In the genomic region with DNA sequence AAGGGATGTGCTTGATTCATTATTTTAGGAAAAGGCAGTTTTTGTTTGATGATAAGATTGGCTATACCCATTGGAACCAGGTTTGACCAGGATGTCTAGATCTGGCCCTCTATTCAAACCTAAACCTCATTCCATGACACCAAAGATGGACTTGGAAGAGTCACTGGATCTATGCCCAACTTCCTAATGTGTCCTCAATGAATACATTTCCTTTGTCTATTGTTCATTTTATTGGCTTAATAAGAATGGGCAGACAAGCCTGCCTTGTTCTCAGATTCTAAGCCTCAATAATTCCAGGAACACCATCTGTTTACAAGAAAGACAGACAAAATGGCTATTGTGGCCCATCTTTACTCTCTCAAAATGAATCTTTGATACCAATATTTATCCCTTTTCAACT, we compare ENCODE assay signal across 23 mouse cellular contexts. TPM values are rescaled to one million over a fixed set of nuclear protein-coding genes. Genes with fewer than 3 reads are reported as not detected.
A peak's percentile ranks its signal among the peaks of the same experiment; 100 is the strongest.
DNase-seq lines count a peak whose midpoint lies in the region; ATAC-seq and TF ChIP-seq lines count a peak whose summit lies in the region.
"Had no signal": no experiment of that assay in that cellular context is flagged by ENCODE, and none has a peak within 500 bp of the region (broad histone marks: within the 10 kb centered on the region; RNA-seq: fewer than 3 reads in every experiment).

No protein-coding gene starts in this region.

- no peak for TF ChIP-seq CTCF in forebrain, postnatal 0 days (IDR thresholded peaks at IDR 0.05; ENCODE audit: low read depth)

- H3K4me2 ChIP-seq in forebrain, postnatal 0 days (ENCODE audit: low read depth), result no peak overlapping the region
- H3K4me2 ChIP-seq: forebrain, embryonic 15.5 days; heart, embryonic 15.5 days; hindbrain, embryonic 13.5 days had no signal

- DNase-seq in forebrain, postnatal 0 days, result peak; percentile 0
- no peak for DNase-seq in forebrain, embryonic 10.5 days (ENCODE audit: extremely low spot score, low spot score)
- DNase-seq in Muller cell, postnatal 12 days (ENCODE audit: inconsistent ontology term), result peak; percentile 97
- peak; percentile 94 for DNase-seq in retina, postnatal 1 day
- no peak for DNase-seq in limb, embryonic 10.5 days (ENCODE audit: low spot score)
- no peak for DNase-seq in right cerebral cortex, adult 18-20 months
- no peak for DNase-seq in adrenal gland, postnatal 4 days (ENCODE audit: low spot score in 2 of 2)
- DNase-seq: adrenal gland, adult 2 months; adrenal gland, postnatal 25 days; cerebellum, adult 11-12 months; cerebellum, adult 9-11 months; gastrocnemius, postnatal 10 days; heart, adult 18-20 months; heart, postnatal 14 days had no signal

- no peak overlapping the region for H3K9ac ChIP-seq in forebrain, postnatal 0 days
- H3K9ac ChIP-seq: forebrain, embryonic 15.5 days; heart, embryonic 15.5 days; hindbrain, embryonic 13.5 days had no signal

- no peak for ATAC-seq in forebrain, postnatal 0 days
- ATAC-seq: activated CD4-positive, CD25-positive, alpha-beta regulatory T cell, adult 4 months; forebrain, embryonic 15.5 days; Patski had no signal

- no peaks in the 10 kb centered on the region for H3K4me1 ChIP-seq in forebrain, postnatal 0 days (ENCODE audit: insufficient read depth)
- no peaks in the 10 kb centered on the region for H3K4me1 ChIP-seq in forebrain, embryonic 10.5 days
- H3K4me1 ChIP-seq in brown adipose tissue, adult 24 weeks (ENCODE audit: control insufficient read depth, insufficient read depth, insufficient read length, low read length), result no peaks in the 10 kb centered on the region; the same call in 1 of the 2 replicates
- H3K4me1 ChIP-seq in limb, embryonic 10.5 days, result no peaks in the 10 kb centered on the region
- H3K4me1 ChIP-seq: embryonic facial prominence, embryonic 10.5 days; forebrain, embryonic 15.5 days; heart, embryonic 10.5 days; heart, embryonic 15.5 days; hindbrain, embryonic 13.5 days had no signal

- H3K36me3 ChIP-seq in forebrain, postnatal 0 days (ENCODE audit: insufficient read depth), result no peaks in the 10 kb centered on the region
- no peaks in the 10 kb centered on the region for H3K36me3 ChIP-seq in forebrain, embryonic 10.5 days (replicated peaks)
- no peaks in the 10 kb centered on the region for H3K36me3 ChIP-seq in limb, embryonic 10.5 days
- H3K36me3 ChIP-seq: embryonic facial prominence, embryonic 10.5 days; forebrain, embryonic 15.5 days; heart, embryonic 10.5 days; heart, embryonic 15.5 days; hindbrain, embryonic 13.5 days had no signal

- H3K9me3 ChIP-seq in forebrain, postnatal 0 days (ENCODE audit: low read length), result no peaks in the 10 kb centered on the region
- H3K9me3 ChIP-seq in forebrain, embryonic 10.5 days, result no peaks in the 10 kb centered on the region
- no peaks in the 10 kb centered on the region for H3K9me3 ChIP-seq in limb, embryonic 10.5 days (replicated peaks)
- H3K9me3 ChIP-seq: embryonic facial prominence, embryonic 10.5 days; forebrain, embryonic 15.5 days; heart, embryonic 10.5 days; heart, embryonic 15.5 days; hindbrain, embryonic 13.5 days had no signal

- H3K4me3 ChIP-seq in forebrain, postnatal 0 days (ENCODE audit: low read depth, low read length), result no peak overlapping the region
- no peak overlapping the region for H3K4me3 ChIP-seq in forebrain, embryonic 10.5 days
- no peak overlapping the region for H3K4me3 ChIP-seq in brown adipose tissue, adult 24 weeks (ENCODE audit: insufficient read depth, low read depth, low read length)
- no peak overlapping the region for H3K4me3 ChIP-seq in limb, embryonic 10.5 days
- H3K4me3 ChIP-seq: embryonic facial prominence, embryonic 10.5 days; forebrain, embryonic 15.5 days; heart, embryonic 10.5 days; heart, embryonic 15.5 days; hindbrain, embryonic 13.5 days had no signal

- H3K27me3 ChIP-seq in forebrain, postnatal 0 days (ENCODE audit: insufficient read depth, low read length), result no peaks in the 10 kb centered on the region
- no peaks in the 10 kb centered on the region for H3K27me3 ChIP-seq in forebrain, embryonic 10.5 days (ENCODE audit: poor library complexity, severe bottlenecking)
- no peaks in the 10 kb centered on the region for H3K27me3 ChIP-seq in limb, embryonic 10.5 days (ENCODE audit: low read depth, poor library complexity, severe bottlenecking)
- H3K27me3 ChIP-seq: forebrain, embryonic 15.5 days; heart, embryonic 15.5 days; hindbrain, embryonic 13.5 days; Patski had no signal

- H3K27ac ChIP-seq in forebrain, postnatal 0 days (ENCODE audit: low read depth, low read length), result no peak overlapping the region
- H3K27ac ChIP-seq in forebrain, embryonic 10.5 days, result no peak overlapping the region
- H3K27ac ChIP-seq in brown adipose tissue, adult 24 weeks (replicated peaks; ENCODE audit: low read depth, low read length), result peak overlapping the region; percentile 77
- no peak overlapping the region for H3K27ac ChIP-seq in limb, embryonic 10.5 days
- H3K27ac ChIP-seq: embryonic facial prominence, embryonic 10.5 days; forebrain, embryonic 15.5 days; heart, embryonic 10.5 days; heart, embryonic 15.5 days; hindbrain, embryonic 13.5 days had no signal

RNA-seq across cellular contexts. Expression of gene Clec2d, which starts 18.5 kb away (rescaled TPM):
- total RNA-seq in forebrain, postnatal 0 days (2014; rRNA removed), result 6.2 and 9.7 TPM in 2 replicates
- polyA plus RNA-seq in forebrain, postnatal 0 days (2015; fragmentation: Nextera tagmentation; extraction: Ambion mirVana), result not detected in 2 replicates
- not detected in 2 replicates for polyA plus RNA-seq in forebrain, embryonic 10.5 days (2016; fragmentation: Nextera tagmentation; extraction: Ambion mirVana)
- polyA plus RNA-seq in brown adipose tissue, adult 24 weeks (2012; ENCODE audit: insufficient read depth, insufficient read length, missing spikeins), result 58.5 and 127 TPM in 2 replicates
- not detected in 2 replicates for polyA plus RNA-seq in limb, embryonic 10.5 days (2016; fragmentation: Nextera tagmentation; extraction: Ambion mirVana)
- total RNA-seq in adrenal gland, postnatal 4 days (2021), result 10 to 100 TPM; 34.7 to 49.1 TPM
- polyA plus RNA-seq: embryonic facial prominence, embryonic 10.5 days; forebrain, embryonic 11.5 days; heart, embryonic 10.5 days; hindbrain, embryonic 13.5 days had no signal

Comparison
In these comparisons a context has a peak if more than half of its experiments do, and no peak if none do; other contexts are left out.
1. DNase-seq: peak in forebrain, postnatal 0 days (single experiment), Muller cell, postnatal 12 days (single experiment) and retina, postnatal 1 day (single experiment); none in forebrain, embryonic 10.5 days (single experiment), limb, embryonic 10.5 days (single experiment), right cerebral cortex, adult 18-20 months (single experiment) and adrenal gland, postnatal 4 days (0 of 2).
2. RNA of gene Clec2d, which starts 18.5 kb away (polyA plus RNA-seq): 58.5 to 127 TPM in brown adipose tissue, adult 24 weeks; not detected in forebrain, postnatal 0 days, not detected in forebrain, embryonic 10.5 days and not detected in limb, embryonic 10.5 days; every median in the first group is over 10 times any median in the second.